Mouse (Mus musculus) stomach, postnatal 0 days (tissue): Measurements from ENCODE around the gene Plk2. TPM values are rescaled to one million over a fixed set of nuclear protein-coding genes. Genes with fewer than 3 reads are reported as not detected.

Experiments
- ATAC-seq: fragments of 200-750 bp; cut with Nextera tagmentation; 2 replicates; pipeline ENCODE4 v1.8.0; 2017; ENCODE audit not compliant: low FRiP score, low TSS enrichment
- DNase-seq: peaks from one replicate; pipeline ENCODE4 v3.0.0-alpha.2; 2016; ENCODE audit warnings: low spot score
- H3K27ac ChIP-seq: fragments of 300-500 bp; sonication (generic); replicated peaks from 2 replicates; pipeline ENCODE4 v1.5.1; 2014; ENCODE audit warnings: mild to moderate bottlenecking, control low read depth
- H3K27me3 ChIP-seq: fragments of 300-500 bp; sonication (generic); 2 replicates; pipeline ENCODE4 v1.6.1; 2014; ENCODE audit warnings: low read length; ENCODE audit not compliant: control insufficient read depth, insufficient read depth
- H3K36me3 ChIP-seq: fragments of 300-500 bp; sonication (generic); 2 replicates; pipeline ENCODE4 v1.6.1; 2014; ENCODE audit warnings: low read length, mixed read lengths; ENCODE audit not compliant: control insufficient read depth, insufficient read depth
- H3K4me1 ChIP-seq: fragments of 300-500 bp; sonication (generic); replicated peaks from 2 replicates; pipeline ENCODE4 v1.6.1; 2014; ENCODE audit warnings: antibody characterized with exemption; ENCODE audit not compliant: control insufficient read depth, insufficient read depth
- H3K4me2 ChIP-seq: fragments of 300-500 bp; sonication (generic); replicated peaks from 2 replicates; pipeline ENCODE4 v1.6.1; 2014; ENCODE audit warnings: low read depth, mild to moderate bottlenecking, control low read depth, moderate library complexity
- H3K4me3 ChIP-seq: fragments of 300-500 bp; sonication (generic); 2 replicates; pipeline ENCODE4 v1.5.1; 2014; ENCODE audit warnings: low read depth, low read length, control low read depth
- H3K9ac ChIP-seq: fragments of 300-500 bp; sonication (generic); 2 replicates; pipeline ENCODE4 v1.6.1; 2014; ENCODE audit warnings: mild to moderate bottlenecking, low read length, control low read depth, mixed read lengths
- H3K9me3 ChIP-seq: fragments of 300-500 bp; sonication (generic); 2 replicates; pipeline ENCODE4 v1.6.1; 2016; ENCODE audit warnings: low read length; ENCODE audit not compliant: control insufficient read depth
- CTCF ChIP-seq: IDR thresholded peaks from 2 replicates; pipeline ENCODE4 v1.5.1; 2016; ENCODE audit warnings: antibody characterized with exemption, low read depth, mild to moderate bottlenecking, moderate library complexity
- EP300 ChIP-seq: optimal IDR thresholded peaks from 2 replicates; pipeline ENCODE3; 2016; ENCODE audit warnings: antibody characterized with exemption
- WGBS: fragments of 180-500 bp; shearing (Covaris S2); extraction: QIAGEN DNeasy Blood & Tissue Kit; methylation state at CpG from one replicate; pipeline ENCODE4 v1.1.7; 2014; 5-methylcytosine and 5-hydroxymethylcytosine counted together
- polyA plus RNA-seq: library from polyadenylated mRNA; unstranded; fragments of >200 nt; fragmentation: Nextera tagmentation; extraction: Ambion mirVana; gene quantifications from 2 replicates; pipeline ENCODE4 v1.2.1, GENCODE M21; 2015

Gene Plk2
- polyA plus RNA-seq, 1 experiment from 2014 or later = 41.5 TPM

- H3K36me3 ChIP-seq = no peaks in the 10 kb centered on the region
- no peaks in the 10 kb centered on the region for H3K27me3 ChIP-seq
- H3K27ac ChIP-seq = no peak overlapping the region
- H3K9me3 ChIP-seq = no peaks in the 10 kb centered on the region
- ATAC-seq (no peak), DNase-seq (no peak)
- H3K4me3 ChIP-seq = no peak overlapping the region
- TF ChIP-seq CTCF = no peak
- no peak for TF ChIP-seq EP300
- H3K4me1 ChIP-seq = peaks cover 4% of the 10 kb centered on the region; the same call in 1 of the 2 replicates
- WGBS = 52% methylated on average over 4 of the region's 4 CpGs
- no peak overlapping the region for H3K9ac ChIP-seq
- H3K4me2 ChIP-seq = no peak overlapping the region
Measured at GRCm38 (mm10) chr13:110450056-110450455, 55.2 kb downstream of the Plk2 start.

Other genes starting within 250 kb of the Plk2 start
- gene Rab3c, start 114.0 kb upstream of the Plk2 start, polyA plus RNA-seq = 3.1 and 3.3 TPM in 2 replicates
- gene Gapt, start 37.8 kb upstream of the Plk2 start, polyA plus RNA-seq = 0.06 and 0.07 TPM in 2 replicates